Mouse (Mus musculus) ES-E14 (cell line): Measurements from ENCODE around the gene Fignl1.

Experiments used
- CHD2 ChIP-seq: IDR thresholded peaks from 2 replicates; pipeline ENCODE4 v1.6.1; 2014; ENCODE audit warnings: mild to moderate bottlenecking, low read depth, low read length, inconsistent platforms
- HCFC1 ChIP-seq: IDR thresholded peaks from 2 replicates; pipeline ENCODE4 v1.6.1; 2012; ENCODE audit warnings: low read length, inconsistent platforms, borderline replicate concordance; ENCODE audit not compliant: insufficient read depth
- MAFK ChIP-seq: IDR thresholded peaks from 2 replicates; pipeline ENCODE4 v1.6.1; 2014; ENCODE audit warnings: mild to moderate bottlenecking, low read depth, low read length, inconsistent platforms; ENCODE audit not compliant: insufficient read depth
- ZC3H11A ChIP-seq: IDR thresholded peaks from 2 replicates; pipeline ENCODE4 v1.6.1; 2012; ENCODE audit warnings: low read depth, mild to moderate bottlenecking, inconsistent platforms, low read length, borderline replicate concordance
- ZNF384 ChIP-seq: IDR thresholded peaks from 2 replicates; pipeline ENCODE4 v1.6.1; 2012; ENCODE audit warnings: low read depth, low read length, inconsistent platforms

DNA sequence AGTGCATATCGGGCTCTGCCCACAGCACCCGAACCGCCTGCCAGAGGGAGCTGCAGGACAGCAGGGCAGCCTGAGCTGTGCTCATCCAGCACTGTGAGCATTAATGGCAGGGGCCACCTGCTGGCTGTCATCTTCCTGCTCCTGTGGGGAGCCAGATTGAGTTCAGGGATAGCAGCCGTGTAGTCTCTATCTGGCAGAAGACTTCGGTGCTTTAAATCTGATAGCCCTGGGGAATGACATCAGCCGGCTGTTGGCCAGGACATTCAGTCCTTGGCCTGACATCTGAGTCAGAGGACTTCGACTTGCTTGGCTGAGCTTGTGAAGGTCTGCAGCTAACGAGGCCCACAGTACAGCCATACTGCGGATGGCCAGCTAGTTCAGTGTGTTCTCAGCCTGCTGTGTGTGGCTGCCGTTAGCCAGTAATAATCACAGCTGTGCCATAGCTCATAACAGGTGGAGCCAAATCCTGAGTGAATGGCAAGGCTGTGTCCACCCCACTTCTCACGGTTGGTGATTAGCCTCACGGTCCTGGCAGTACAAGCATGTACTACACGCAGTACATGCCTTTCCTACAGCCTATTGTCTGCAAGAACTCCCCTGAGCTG lies 35.7 kb upstream of the Fignl1 start:
- no peak for TF ChIP-seq HCFC1
- TF ChIP-seq CHD2 = no peak
- TF ChIP-seq ZNF384 = no peak
- TF ChIP-seq ZC3H11A = no peak
- TF ChIP-seq MAFK = no peak
